Mouse (Mus musculus) midbrain, embryonic 16.5 days (tissue): Measurements from ENCODE around the gene Tbca. TPM values are rescaled to one million over a fixed set of nuclear protein-coding genes. Genes with fewer than 3 reads are reported as not detected.
A peak's percentile ranks its signal among the peaks of the same experiment; 100 is the strongest.

Source experiments
- ATAC-seq: fragments of 200-750 bp; cut with Nextera tagmentation; 2 replicates; pipeline ENCODE4 v1.8.0; 2017; ENCODE audit warnings: moderate TSS enrichment
- H3K27ac ChIP-seq: fragments of 300-500 bp; sonication (generic); 2 replicates; pipeline ENCODE4 v1.5.1; 2014; ENCODE audit warnings: mild to moderate bottlenecking, low read length, mixed read lengths
- H3K27me3 ChIP-seq: fragments of 300-500 bp; sonication (generic); 2 replicates; pipeline ENCODE4 v1.6.1; 2014; ENCODE audit warnings: low read depth, low read length, mixed read lengths; ENCODE audit not compliant: control insufficient read depth, insufficient read depth
- H3K36me3 ChIP-seq: fragments of 300-500 bp; sonication (generic); 2 replicates; pipeline ENCODE4 v1.6.1; 2014; ENCODE audit warnings: mild to moderate bottlenecking, low read length, moderate library complexity, mixed read lengths; ENCODE audit not compliant: control insufficient read depth, insufficient read depth
- H3K4me1 ChIP-seq: fragments of 300-500 bp; sonication (generic); 2 replicates; pipeline ENCODE4 v1.6.1; 2014; ENCODE audit warnings: mild to moderate bottlenecking, low read length, mixed read lengths; ENCODE audit not compliant: control insufficient read depth, insufficient read depth
- H3K4me2 ChIP-seq: fragments of 300-500 bp; sonication (generic); 2 replicates; pipeline ENCODE4 v1.6.1; 2014; ENCODE audit warnings: mild to moderate bottlenecking, low read length, mixed read lengths
- H3K4me3 ChIP-seq: fragments of 300-500 bp; sonication (generic); 2 replicates; pipeline ENCODE4 v1.5.1; 2014; ENCODE audit warnings: low read depth, mild to moderate bottlenecking, low read length, moderate library complexity, mixed read lengths
- H3K9ac ChIP-seq: fragments of 300-500 bp; sonication (generic); 2 replicates; pipeline ENCODE4 v1.6.1; 2014; ENCODE audit warnings: low read depth, low read length, mixed read lengths
- H3K9me3 ChIP-seq: fragments of 300-500 bp; sonication (generic); replicated peaks from 2 replicates; pipeline ENCODE4 v1.6.1; 2014; ENCODE audit warnings: mild to moderate bottlenecking, low read length, mixed read lengths; ENCODE audit not compliant: control insufficient read depth, poor library complexity, severe bottlenecking
- WGBS: fragments of 180-500 bp; shearing (Covaris S2); extraction: QIAGEN DNeasy Blood & Tissue Kit; methylation state at CpG from one replicate; pipeline ENCODE4 v1.1.7; 2014; 5-methylcytosine and 5-hydroxymethylcytosine counted together
- polyA plus RNA-seq: library from polyadenylated mRNA; unstranded; fragments of >200 nt; fragmentation: Nextera tagmentation; extraction: Ambion mirVana; gene quantifications from 2 replicates; pipeline ENCODE4 v1.2.1, GENCODE M21; 2015

Gene Tbca
- 270 and 304 TPM in 2 replicates for polyA plus RNA-seq

GRCm38 (mm10) chr13:94788771-94789649 is at the start of gene Tbca:
Gene Tbca (plus strand): TSS chr13:94788910.
- Histone ChIP-seq H3K9ac (peak within 1 kb of the TSS; percentile 72), H3K4me2 (peak within 1 kb of the TSS; percentile 72), H3K27me3 (no peaks in the 10 kb centered on the region), H3K36me3 (no peaks in the 10 kb centered on the region), H3K27ac (peak within 1 kb of the TSS; percentile 85), H3K4me1 (peaks cover 10% of the 10 kb centered on the region), H3K9me3 (no peaks in the 10 kb centered on the region), H3K4me3 (peak within 1 kb of the TSS; percentile 52)
- peak; percentile 97 for ATAC-seq
- WGBS: under 1% methylated on average over 63 of the region's 81 CpGs

GRCm38 (mm10) chr13:94745176-94745575 is 43.5 kb upstream of the Tbca start:
- 7% methylated on average over 1 of the region's 1 CpGs for WGBS
- no peak overlapping the region for H3K27ac ChIP-seq

GRCm38 (mm10) chr13:94765852-94766251 is 22.9 kb upstream of the Tbca start:
- H3K9me3 ChIP-seq: no peaks in the 10 kb centered on the region
- no peaks in the 10 kb centered on the region for H3K27me3 ChIP-seq
- ATAC-seq: no peak
- H3K27ac ChIP-seq: no peak overlapping the region
- no peaks in the 10 kb centered on the region for H3K4me1 ChIP-seq
- no peak overlapping the region for H3K4me2 ChIP-seq
- H3K4me3 ChIP-seq: no peak overlapping the region
- H3K36me3 ChIP-seq: no peaks in the 10 kb centered on the region
- no peak overlapping the region for H3K9ac ChIP-seq
- 89% methylated on average over 12 of the region's 12 CpGs for WGBS

More at GRCm38 (mm10) chr13:94745176-94745575, 43.5 kb upstream of the Tbca start:
- H3K36me3 ChIP-seq: no peaks in the 10 kb centered on the region
- H3K4me1 ChIP-seq: no peaks in the 10 kb centered on the region
- H3K27me3 ChIP-seq: no peaks in the 10 kb centered on the region
- H3K4me2 ChIP-seq: no peak overlapping the region
- H3K9me3 ChIP-seq: no peaks in the 10 kb centered on the region
- no peak for ATAC-seq
- H3K9ac ChIP-seq: no peak overlapping the region
- H3K4me3 ChIP-seq: no peak overlapping the region

DNA sequence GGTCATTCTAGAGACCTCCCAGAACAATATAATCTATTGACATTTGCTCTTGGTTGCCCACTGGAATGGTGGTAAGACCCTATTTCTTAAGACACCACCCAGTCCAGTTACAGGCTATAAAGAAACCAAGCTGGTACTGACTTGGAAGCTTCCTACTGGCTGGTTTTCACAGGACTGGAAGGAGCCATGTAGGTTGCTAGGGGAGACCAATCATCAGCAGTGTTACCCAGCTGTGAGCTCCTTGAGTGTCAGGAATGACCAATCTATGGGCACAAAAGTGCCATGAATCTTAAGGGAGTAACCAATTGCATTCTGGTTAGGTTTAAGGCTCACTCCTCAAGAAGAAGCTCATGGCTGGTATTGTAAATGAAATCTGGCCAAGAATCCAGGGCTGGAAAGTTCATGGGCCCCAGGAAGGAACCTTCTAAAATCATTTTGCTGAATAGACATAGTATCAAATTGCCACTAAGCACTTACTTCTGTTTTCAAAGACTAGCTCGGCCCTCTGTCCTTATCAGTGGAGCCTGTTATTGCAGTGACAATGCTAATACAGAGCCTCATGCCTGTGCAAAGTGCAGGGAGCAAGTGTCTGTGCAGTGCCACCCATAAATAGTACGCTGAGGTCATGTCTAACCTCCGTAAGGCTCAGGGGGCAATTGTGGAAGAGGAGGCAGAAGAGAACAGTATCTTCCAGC is 20.1 kb upstream of the Tbca start:
- H3K9me3 ChIP-seq: no peaks in the 10 kb centered on the region
- no peak overlapping the region for H3K27ac ChIP-seq
- H3K27me3 ChIP-seq: no peaks in the 10 kb centered on the region
- 87% methylated on average over 3 of the region's 3 CpGs for WGBS
- no peak overlapping the region for H3K4me3 ChIP-seq
- H3K4me1 ChIP-seq: no peaks in the 10 kb centered on the region
- H3K4me2 ChIP-seq: no peak overlapping the region
- H3K9ac ChIP-seq: no peak overlapping the region
- H3K36me3 ChIP-seq: no peaks in the 10 kb centered on the region
- no peak for ATAC-seq

GRCm38 (mm10) chr13:94769155-94769470 is 19.6 kb upstream of the Tbca start:
- Histone ChIP-seq H3K36me3 (no peaks in the 10 kb centered on the region), H3K27me3 (no peaks in the 10 kb centered on the region), H3K4me2 (no peak overlapping the region), H3K27ac (no peak overlapping the region), H3K4me3 (no peak overlapping the region), H3K9me3 (no peaks in the 10 kb centered on the region), H3K9ac (no peak overlapping the region), H3K4me1 (no peaks in the 10 kb centered on the region)
- 75% methylated on average over 6 of the region's 6 CpGs for WGBS
- no peak for ATAC-seq

DNA sequence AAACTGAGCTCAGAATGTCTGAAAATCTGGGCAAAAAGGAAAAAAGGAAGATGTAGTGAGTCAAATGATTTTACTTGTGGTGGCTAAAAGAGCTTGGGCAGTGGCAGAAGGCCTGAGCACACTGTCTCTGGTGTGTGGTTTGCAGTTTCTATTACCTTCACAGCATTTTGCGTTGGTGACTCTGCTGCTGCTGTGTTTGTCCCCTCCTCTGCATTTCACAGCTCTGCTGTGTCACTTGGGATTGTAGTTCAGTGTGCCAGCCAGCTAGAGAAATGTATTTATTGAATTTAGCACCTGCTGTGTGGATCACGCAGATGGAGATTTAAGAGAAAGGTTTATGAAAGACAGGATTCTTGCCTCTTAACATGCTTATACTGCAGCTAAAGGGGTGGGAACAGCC is 1.8 kb upstream of the Tbca start:
- no peak for ATAC-seq
- Histone ChIP-seq H3K9me3 (no peaks in the 10 kb centered on the region), H3K4me2 (no peak overlapping the region), H3K27me3 (no peaks in the 10 kb centered on the region), H3K9ac (no peak overlapping the region), H3K4me1 (peaks cover 10% of the 10 kb centered on the region), H3K4me3 (no peak overlapping the region), H3K36me3 (no peaks in the 10 kb centered on the region), H3K27ac (no peak overlapping the region)
- 73% methylated on average over 2 of the region's 2 CpGs for WGBS

DNA sequence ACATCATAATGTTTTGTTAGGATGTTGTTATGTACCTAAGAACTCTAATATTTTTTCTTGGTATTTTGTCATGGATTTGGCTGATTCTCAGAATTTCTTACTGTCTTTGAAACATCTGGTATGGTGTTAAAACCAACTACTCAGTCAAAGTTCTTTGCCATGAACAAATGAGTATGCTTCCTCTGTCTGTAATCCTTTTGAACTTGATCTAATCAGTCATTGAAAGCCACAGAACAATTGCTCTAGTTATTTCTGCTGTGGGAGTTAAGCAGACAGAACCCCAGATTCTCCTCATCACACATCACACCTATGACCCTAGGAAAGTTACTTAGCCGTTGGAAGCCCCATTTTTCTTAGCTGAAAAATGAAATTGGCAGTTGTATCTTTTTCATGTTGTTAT is 6.0 kb downstream of the Tbca start:
- no peak overlapping the region for H3K4me3 ChIP-seq

DNA sequence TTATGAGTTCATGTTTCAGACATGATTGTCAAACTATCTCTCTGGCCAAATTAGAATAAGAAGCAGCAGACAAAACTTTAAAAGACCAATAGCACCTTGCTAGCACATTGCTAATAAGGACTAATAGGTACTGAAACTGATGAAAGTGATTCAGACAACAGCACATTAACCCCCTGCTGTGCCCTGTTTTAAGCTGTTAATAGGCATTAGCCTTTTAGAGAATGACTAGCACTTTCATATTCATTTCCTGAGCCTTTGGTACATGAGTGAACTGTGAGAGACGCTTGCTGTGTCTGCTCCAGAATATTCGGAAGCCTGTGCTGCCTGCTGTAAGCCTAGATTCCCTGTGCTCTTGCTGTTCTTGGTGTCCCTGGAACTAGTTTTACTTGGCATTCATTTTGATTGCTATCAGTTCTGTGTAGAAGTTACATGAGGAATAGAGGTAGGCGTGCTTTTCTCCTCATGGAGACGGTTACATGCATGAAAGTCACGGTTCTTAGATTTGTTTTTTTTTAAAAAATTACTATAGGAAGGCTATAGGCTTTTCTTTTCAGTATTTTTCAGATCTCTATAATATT is 14.9 kb downstream of the Tbca start:
- Histone ChIP-seq H3K4me3 (no peak overlapping the region), H3K27me3 (no peaks in the 10 kb centered on the region), H3K36me3 (no peaks in the 10 kb centered on the region), H3K9ac (no peak overlapping the region), H3K9me3 (no peaks in the 10 kb centered on the region), H3K4me1 (no peaks in the 10 kb centered on the region), H3K27ac (no peak overlapping the region), H3K4me2 (no peak overlapping the region)
- 69% methylated on average over 5 of the region's 5 CpGs for WGBS
- no peak for ATAC-seq

More for the DNA sequence above, 6.0 kb downstream of the Tbca start:
- Histone ChIP-seq H3K27ac (no peak overlapping the region), H3K27me3 (no peaks in the 10 kb centered on the region), H3K4me2 (no peak overlapping the region), H3K4me1 (peaks cover 5% of the 10 kb centered on the region), H3K36me3 (no peaks in the 10 kb centered on the region), H3K9me3 (no peaks in the 10 kb centered on the region), H3K9ac (no peak overlapping the region)
- no peak for ATAC-seq
- WGBS: 71% methylated on average over 1 of the region's 1 CpGs
